Mouse (Mus musculus): ENCODE results near the gene Echdc1. TPM values are rescaled to one million over a fixed set of nuclear protein-coding genes. Genes with fewer than 3 reads are reported as not detected.
"Not testable (repeated sequence)": the region's sequence is repeated elsewhere in the genome, so short reads cannot be mapped to it uniquely, and the experiment has no call there.

The Echdc1 gene
- polyA plus RNA-seq, 1 experiment from 2014 or later, result 20.6 TPM

GRCm38 (mm10) chr10:29351420-29351819 lies 38.5 kb downstream of the Echdc1 start:
- 84% methylated on average over 2 of the region's 2 CpGs for WGBS
- Histone ChIP-seq H3K36me3 (peaks cover 26% of the 10 kb centered on the region), H3K9me3 (no peaks in the 10 kb centered on the region), H3K27ac (no peak overlapping the region), H3K27me3 (no peaks in the 10 kb centered on the region), H3K4me2 (no peak overlapping the region), H3K4me3 (no peak overlapping the region), H3K4me1 (0 out of 2 replicates have a peak, but pooled peaks cover 4% of the 10 kb centered on the region), H3K9ac (no peak overlapping the region)
- ATAC-seq (ENCODE audit: insufficient number of reproducible peaks, insufficient read depth, low FRiP score, low TSS enrichment, low read depth), result no peak

- no peak for ATAC-seq (ENCODE audit: insufficient number of reproducible peaks, insufficient read depth, low FRiP score, low TSS enrichment, low read depth)
- 78% methylated on average over 3 of the region's 3 CpGs for WGBS
- H3K4me1 ChIP-seq, result 0 out of 2 replicates have a peak, but pooled peaks cover 6% of the 10 kb centered on the region
- no peak overlapping the region for H3K27ac ChIP-seq
- H3K27me3 ChIP-seq, result no peaks in the 10 kb centered on the region
- H3K36me3 ChIP-seq, result peaks cover 15% of the 10 kb centered on the region
- no peaks in the 10 kb centered on the region for H3K9me3 ChIP-seq
- H3K9ac ChIP-seq, result no peak overlapping the region
- no peak overlapping the region for H3K4me2 ChIP-seq
- no peak overlapping the region for H3K4me3 ChIP-seq
Observed at GRCm38 (mm10) chr10:29352575-29352974, 39.6 kb downstream of the Echdc1 start.

GRCm38 (mm10) chr10:29354183-29354582 lies 41.2 kb downstream of the Echdc1 start:
- no peak for ATAC-seq (ENCODE audit: insufficient number of reproducible peaks, insufficient read depth, low FRiP score, low TSS enrichment, low read depth)
- no peak overlapping the region for H3K27ac ChIP-seq
- 0 out of 2 replicates have a peak, but pooled peaks cover 9% of the 10 kb centered on the region for H3K4me1 ChIP-seq
- H3K4me3 ChIP-seq, result no peak overlapping the region
- no peaks in the 10 kb centered on the region for H3K27me3 ChIP-seq
- no peaks in the 10 kb centered on the region for H3K9me3 ChIP-seq
- no peak overlapping the region for H3K4me2 ChIP-seq
- H3K36me3 ChIP-seq, result peaks cover 12% of the 10 kb centered on the region
- WGBS, result 85% methylated on average over 7 of the region's 7 CpGs
- no peak overlapping the region for H3K9ac ChIP-seq

DNA sequence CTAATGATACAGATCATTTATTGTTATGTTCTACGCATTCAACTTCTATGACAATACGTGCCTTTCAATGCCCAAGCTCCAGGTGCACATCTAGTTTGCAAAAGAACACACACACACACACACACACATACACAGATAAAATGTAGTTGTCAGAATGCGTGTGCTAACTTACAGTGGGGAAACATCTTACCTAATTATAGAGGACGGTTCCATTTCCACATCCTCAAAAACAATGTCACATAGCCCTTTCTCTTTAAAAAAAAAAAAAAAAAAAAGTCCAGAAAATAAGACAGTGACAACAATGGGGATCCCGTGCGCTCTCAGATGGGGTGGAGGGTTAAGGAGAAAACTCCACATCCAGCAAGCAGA lies 48.1 kb downstream of the Echdc1 start:
- H3K9ac ChIP-seq, result peak overlapping the region; percentile 95
- H3K27me3 ChIP-seq, result no peaks in the 10 kb centered on the region
- peak overlapping the region; percentile 78 for H3K4me3 ChIP-seq
- no peak; the same call in 1 of the 2 replicates for ATAC-seq (ENCODE audit: insufficient number of reproducible peaks, insufficient read depth, low FRiP score, low TSS enrichment, low read depth)
- no peaks in the 10 kb centered on the region for H3K36me3 ChIP-seq
- peak overlapping the region; percentile 72 for H3K4me2 ChIP-seq
- H3K9me3 ChIP-seq, result no peaks in the 10 kb centered on the region
- peak overlapping the region; percentile 98 for H3K27ac ChIP-seq
- WGBS, result 5% methylated on average over 6 of the region's 6 CpGs
- peaks cover 12% of the 10 kb centered on the region for H3K4me1 ChIP-seq

DNA sequence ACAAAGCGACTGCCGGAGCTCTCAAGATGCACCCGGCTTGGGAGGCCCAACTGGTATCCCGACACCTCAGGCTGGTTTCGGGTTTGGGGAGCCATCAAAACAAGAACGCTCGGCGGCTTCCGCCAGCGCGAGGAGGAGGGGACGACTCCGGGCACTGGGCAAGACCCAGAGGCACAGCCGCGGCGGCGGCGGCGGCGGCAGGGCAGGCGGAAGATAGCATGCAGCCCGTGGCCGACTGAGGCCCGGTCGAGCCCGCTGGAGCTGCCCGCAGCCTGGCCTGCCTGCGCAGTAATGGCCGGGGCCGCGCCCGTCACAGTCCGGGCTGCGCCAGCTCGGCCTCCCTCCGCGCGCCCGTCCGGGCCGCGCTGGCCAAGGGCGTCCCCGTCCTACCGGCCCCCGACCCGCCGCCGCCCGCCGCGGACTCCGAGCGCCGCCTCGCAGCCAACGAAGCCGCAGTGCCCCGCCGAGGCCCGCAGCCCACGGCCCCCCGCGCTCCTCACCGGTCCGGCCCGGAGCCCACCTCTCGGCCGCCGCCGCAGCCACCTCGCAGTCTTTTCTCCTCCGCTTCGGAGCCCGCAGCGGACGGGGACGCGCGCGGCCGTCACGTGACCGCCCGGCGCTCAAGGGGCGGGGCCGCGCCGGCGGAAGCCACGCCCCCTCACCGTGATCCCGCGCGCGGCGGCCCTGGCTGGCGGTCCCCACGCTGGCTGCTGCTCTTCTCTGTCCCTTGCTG lies 48.7 kb downstream of the Echdc1 start:
- under 1% methylated on average over 42 of the region's 100 CpGs for WGBS
- Histone ChIP-seq H3K4me3 (peak overlapping the region; percentile 78), H3K27ac (peak overlapping the region; percentile 98), H3K9ac (peak overlapping the region; percentile 95), H3K27me3 (no peaks in the 10 kb centered on the region), H3K36me3 (no peaks in the 10 kb centered on the region), H3K9me3 (no peaks in the 10 kb centered on the region), H3K4me2 (peak overlapping the region; percentile 72), H3K4me1 (peaks cover 12% of the 10 kb centered on the region)
- ATAC-seq (ENCODE audit: insufficient number of reproducible peaks, insufficient read depth, low FRiP score, low TSS enrichment, low read depth), result peak; percentile 97

DNA sequence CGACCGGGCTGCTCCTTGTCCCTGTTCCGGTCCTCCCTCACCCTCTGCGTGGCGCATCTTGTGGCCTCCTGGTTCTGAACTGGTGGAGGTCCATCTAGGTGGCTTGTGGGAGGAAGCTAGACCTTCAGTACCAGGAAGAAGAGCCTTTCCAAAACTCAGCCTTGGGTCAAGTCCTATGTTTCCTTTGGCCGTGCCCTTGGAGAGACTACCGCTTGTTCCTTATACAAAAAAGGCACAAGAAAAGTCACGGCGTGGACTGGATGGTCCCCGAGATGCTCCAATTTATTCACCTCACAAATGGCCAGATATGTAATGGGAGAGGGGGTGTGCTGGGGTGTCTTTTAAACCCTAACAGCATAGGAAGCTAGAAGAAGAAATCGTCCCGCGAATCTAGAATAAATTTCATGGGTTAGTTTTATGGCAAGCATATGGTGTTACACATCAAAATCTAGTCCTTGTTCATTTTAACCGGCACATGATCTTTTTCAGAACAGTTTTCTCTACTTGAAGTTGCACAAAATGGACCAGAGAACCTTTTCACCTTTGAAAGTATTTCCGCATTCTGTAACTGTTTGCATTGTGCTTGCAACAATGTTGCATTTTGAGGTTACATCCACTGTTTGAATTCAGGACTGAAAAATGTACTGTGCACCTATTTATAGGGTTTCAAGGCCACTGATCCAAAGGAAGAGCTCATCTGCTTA lies 49.4 kb downstream of the Echdc1 start, which contains the start of gene Rnf146:
Gene Rnf146, minus strand, starts transcription at position 246 of the 704 bp plus-strand sequence.
- no peak for ATAC-seq (ENCODE audit: insufficient number of reproducible peaks, insufficient read depth, low FRiP score, low TSS enrichment, low read depth)

GRCm38 (mm10) chr10:29374065-29374464 lies 61.1 kb downstream of the Echdc1 start:
- H3K4me1 ChIP-seq, result no peaks in the 10 kb centered on the region
- ATAC-seq (ENCODE audit: insufficient number of reproducible peaks, insufficient read depth, low FRiP score, low TSS enrichment, low read depth), result no peak
- no peak overlapping the region for H3K9ac ChIP-seq
- H3K4me2 ChIP-seq, result no peak overlapping the region
- no peak overlapping the region for H3K27ac ChIP-seq
- no peak overlapping the region for H3K4me3 ChIP-seq
- H3K27me3 ChIP-seq, result no peaks in the 10 kb centered on the region
- 67% methylated on average over 5 of the region's 5 CpGs for WGBS
- no peaks in the 10 kb centered on the region for H3K9me3 ChIP-seq
- no peaks in the 10 kb centered on the region for H3K36me3 ChIP-seq

More for the DNA sequence above, 49.4 kb downstream of the Echdc1 start, which contains the start of gene Rnf146:
- WGBS, result 7% methylated on average over 15 of the region's 15 CpGs
- no peaks in the 10 kb centered on the region for H3K27me3 ChIP-seq
- H3K4me1 ChIP-seq, result peaks cover 12% of the 10 kb centered on the region
- H3K4me3 ChIP-seq, result peak within 1 kb of the TSS; percentile 78
- H3K27ac ChIP-seq, result peak within 1 kb of the TSS; percentile 98
- H3K9me3 ChIP-seq, result no peaks in the 10 kb centered on the region
- H3K36me3 ChIP-seq, result no peaks in the 10 kb centered on the region
- H3K9ac ChIP-seq, result peak within 1 kb of the TSS; percentile 95
- H3K4me2 ChIP-seq, result peak within 1 kb of the TSS; percentile 72

DNA sequence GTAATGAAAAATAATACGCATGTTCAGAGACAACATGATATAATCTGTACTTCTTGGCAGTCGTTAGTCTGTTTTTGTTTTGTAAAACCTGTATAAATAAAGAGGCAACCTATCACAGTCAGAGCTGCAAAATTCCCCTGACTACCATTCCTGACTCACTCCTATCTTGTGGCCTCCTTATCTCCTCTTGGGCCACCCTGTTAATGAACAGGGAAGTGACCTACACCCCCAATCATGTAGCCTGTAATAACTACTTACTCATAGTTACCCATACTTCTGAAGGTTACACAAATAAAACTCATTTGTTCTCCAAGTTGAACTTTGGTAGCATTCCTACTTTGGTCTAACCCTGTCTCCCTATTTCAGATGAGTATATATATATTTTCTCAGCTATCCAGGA lies 68.6 kb downstream of the Echdc1 start:
- 75% methylated on average over 2 of the region's 2 CpGs for WGBS
- Histone ChIP-seq H3K4me3 (no peak overlapping the region), H3K36me3 (no peaks in the 10 kb centered on the region), H3K9me3 (no peaks in the 10 kb centered on the region), H3K4me1 (no peaks in the 10 kb centered on the region), H3K9ac (no peak overlapping the region), H3K4me2 (no peak overlapping the region), H3K27ac (no peak overlapping the region), H3K27me3 (no peaks in the 10 kb centered on the region)
- no peak for ATAC-seq (ENCODE audit: insufficient number of reproducible peaks, insufficient read depth, low FRiP score, low TSS enrichment, low read depth)

DNA sequence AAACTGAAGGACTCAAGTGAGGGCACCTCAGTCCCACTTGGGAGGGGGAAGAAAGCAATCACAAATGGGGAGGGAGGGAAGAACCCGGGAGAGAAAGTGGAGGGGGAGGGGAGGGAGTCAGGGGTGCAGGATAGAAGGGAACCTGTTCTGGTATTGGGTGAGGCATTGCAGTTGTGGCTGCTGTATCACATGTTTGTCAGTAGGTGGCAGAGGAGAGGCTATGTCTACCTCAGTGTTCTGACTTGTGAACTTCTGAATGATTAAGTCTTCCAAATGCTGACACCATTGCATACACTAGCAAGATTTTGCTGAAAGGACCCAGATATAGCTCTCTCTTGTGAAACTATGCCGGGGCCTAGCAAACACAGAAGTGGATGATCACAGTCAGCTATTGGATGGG lies 81.9 kb downstream of the Echdc1 start:
- not testable (repeated sequence) for H3K4me2 ChIP-seq; H3K9me3 ChIP-seq; H3K36me3 ChIP-seq; H3K4me3 ChIP-seq; H3K4me1 ChIP-seq; H3K27me3 ChIP-seq; H3K27ac ChIP-seq; ATAC-seq (ENCODE audit: insufficient number of reproducible peaks, insufficient read depth, low FRiP score, low TSS enrichment, low read depth); H3K9ac ChIP-seq
- WGBS, result 75% methylated on average over 2 of the region's 2 CpGs

Other genes starting within 250 kb of the Echdc1 start
- gene Soga3, start 169.3 kb upstream of the Echdc1 start, polyA plus RNA-seq (2015; fragmentation: Nextera tagmentation; extraction: Ambion mirVana), result 3.8 and 9.0 TPM in 2 replicates
- 0.98 and 2.1 TPM in 2 replicates for gene Gm49353, start 114.2 kb upstream of the Echdc1 start, polyA plus RNA-seq (2015; fragmentation: Nextera tagmentation; extraction: Ambion mirVana)
- gene 9330159F19Rik, start 101.6 kb upstream of the Echdc1 start, polyA plus RNA-seq (2015; fragmentation: Nextera tagmentation; extraction: Ambion mirVana), result 0.89 and 1.1 TPM in 2 replicates
- gene Rnf146, start 49.3 kb downstream of the Echdc1 start, polyA plus RNA-seq (2015; fragmentation: Nextera tagmentation; extraction: Ambion mirVana), result 53.3 and 60.3 TPM in 2 replicates
- gene Rspo3, start 222.7 kb downstream of the Echdc1 start, polyA plus RNA-seq (2015; fragmentation: Nextera tagmentation; extraction: Ambion mirVana), result 20.2 and 23.2 TPM in 2 replicates